Mouse (Mus musculus): ENCODE results near the gene Incenp.

- TF ChIP-seq POLR2A (IDR thresholded peaks at IDR 0.05; ENCODE audit: borderline replicate concordance, control insufficient read depth, low read depth, low read length) (no peak), CTCF (IDR thresholded peaks at IDR 0.05; ENCODE audit: control insufficient read depth, insufficient read depth, low read length) (no peak)
These were observed 24.9 kb upstream of the Incenp start for GRCm38 (mm10) chr19:9924034-9924768.
